Mouse (Mus musculus) limb, embryonic 10.5 days (tissue): ENCODE measurements around the gene Il10ra. TPM values are rescaled to one million over a fixed set of nuclear protein-coding genes. Genes with fewer than 3 reads are reported as not detected.

Source experiments
- DNase-seq: peaks from one replicate; pipeline ENCODE4 v3.0.0-alpha.2; 2017; ENCODE audit warnings: low spot score
- H3K27ac ChIP-seq: fragments of 300-500 bp; sonication (generic); 2 replicates; pipeline ENCODE4 v1.5.1; 2016; ENCODE audit warnings: mild to moderate bottlenecking
- H3K27me3 ChIP-seq: fragments of 300-500 bp; sonication (generic); 2 replicates; pipeline ENCODE4 v1.6.1; 2016; ENCODE audit warnings: low read depth, mild to moderate bottlenecking; ENCODE audit not compliant: poor library complexity, severe bottlenecking
- H3K36me3 ChIP-seq: fragments of 300-500 bp; sonication (generic); 2 replicates; pipeline ENCODE4 v1.6.1; 2016; ENCODE audit warnings: mild to moderate bottlenecking, moderate library complexity
- H3K4me1 ChIP-seq: fragments of 300-500 bp; sonication (generic); 2 replicates; pipeline ENCODE4 v1.6.1; 2016
- H3K4me3 ChIP-seq: fragments of 300-500 bp; sonication (generic); 2 replicates; pipeline ENCODE4 v1.5.1; 2016; ENCODE audit warnings: mild to moderate bottlenecking, moderate library complexity
- H3K9me3 ChIP-seq: fragments of 300-500 bp; sonication (generic); replicated peaks from 2 replicates; pipeline ENCODE4 v1.6.1; 2016; ENCODE audit warnings: mild to moderate bottlenecking
- WGBS: fragments of 180-500 bp; shearing (Covaris S2); methylation state at CpG from one replicate; pipeline ENCODE4 v1.1.7; 2016; 5-methylcytosine and 5-hydroxymethylcytosine counted together
- polyA plus RNA-seq: library from polyadenylated mRNA; unstranded; fragments of >200 nt; fragmentation: Nextera tagmentation; extraction: Ambion mirVana; gene quantifications from 2 replicates; pipeline ENCODE4 v1.2.1, GENCODE M21; 2016

Gene Il10ra
- polyA plus RNA-seq, result 0.26 TPM in 2 replicates

DNA sequence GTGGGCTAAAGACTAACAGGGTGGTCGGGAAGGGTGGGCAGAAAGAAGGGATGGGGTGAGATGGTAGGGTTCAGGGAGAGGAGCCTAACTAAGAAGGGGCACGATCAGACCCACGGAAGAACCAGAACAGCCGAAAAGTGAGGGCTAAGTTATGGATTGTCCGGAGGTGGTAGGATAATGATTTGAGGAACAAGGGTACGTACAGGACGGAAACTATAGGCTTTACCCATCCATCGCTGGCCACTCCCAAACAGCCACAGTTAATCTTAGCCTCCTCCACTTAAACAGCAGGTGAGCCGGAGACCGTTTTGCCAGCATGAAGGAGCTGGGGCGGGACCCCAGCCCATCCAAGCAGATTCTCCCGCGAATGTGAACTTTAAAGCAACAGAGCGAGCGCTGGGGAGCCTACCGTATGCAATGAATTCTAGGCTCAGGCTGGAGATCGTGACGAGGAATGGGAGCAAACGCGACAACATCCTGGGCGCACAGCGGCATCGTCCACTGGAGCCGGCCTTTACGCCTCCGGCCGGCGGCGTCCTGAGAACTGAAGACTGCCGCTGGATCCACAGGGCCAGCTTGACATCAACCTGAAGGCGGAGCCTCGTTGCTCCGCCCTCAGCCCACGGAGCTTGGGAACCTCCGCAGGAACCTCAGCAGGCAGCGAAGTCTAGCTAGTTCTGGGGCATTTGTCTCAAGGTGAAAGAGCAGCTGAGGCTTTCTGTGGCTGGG, at the start of gene Il10ra:
Gene Il10ra (minus strand): TSS at position 553 of the 729 bp plus-strand sequence.
- peaks cover 64% of the 10 kb centered on the region for H3K27me3 ChIP-seq
- no peaks in the 10 kb centered on the region for H3K36me3 ChIP-seq
- H3K9me3 ChIP-seq, result no peaks in the 10 kb centered on the region
- WGBS, result 7% methylated on average over 36 of the region's 36 CpGs
- peak within 1 kb of the TSS; percentile 52 for H3K4me3 ChIP-seq
- DNase-seq, result peak; percentile 54
- peaks cover 11% of the 10 kb centered on the region for H3K4me1 ChIP-seq
- no peak within 1 kb of the TSS for H3K27ac ChIP-seq

DNA sequence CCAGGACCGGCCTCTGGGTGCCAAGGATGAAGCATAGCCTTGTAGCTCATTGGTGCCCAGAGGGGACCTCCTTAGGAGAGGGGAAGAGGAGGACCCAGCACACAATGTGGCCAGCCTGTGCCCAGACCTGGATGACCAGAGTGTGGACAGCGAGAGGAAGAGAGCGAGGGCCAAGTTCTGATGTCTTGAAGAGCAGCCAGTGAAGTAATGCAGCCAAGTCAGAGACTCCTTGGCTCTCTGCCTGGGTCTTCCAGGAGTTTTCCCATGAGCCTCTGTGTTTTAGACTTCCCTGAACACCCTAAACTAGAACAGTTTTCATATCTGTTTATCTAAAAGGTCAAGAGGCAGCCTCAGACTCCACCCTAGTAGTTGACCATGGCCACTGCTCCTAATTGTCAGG, 48.7 kb upstream of the Il10ra start:
- Histone ChIP-seq H3K27ac (no peak overlapping the region), H3K4me1 (no peaks in the 10 kb centered on the region), H3K27me3 (peaks cover 39% of the 10 kb centered on the region), H3K4me3 (no peak overlapping the region), H3K36me3 (no peaks in the 10 kb centered on the region), H3K9me3 (no peaks in the 10 kb centered on the region)
- DNase-seq, result no peak
- whole genome bisulfite sequencing, result 86% methylated on average over 3 of the region's 3 CpGs

DNA sequence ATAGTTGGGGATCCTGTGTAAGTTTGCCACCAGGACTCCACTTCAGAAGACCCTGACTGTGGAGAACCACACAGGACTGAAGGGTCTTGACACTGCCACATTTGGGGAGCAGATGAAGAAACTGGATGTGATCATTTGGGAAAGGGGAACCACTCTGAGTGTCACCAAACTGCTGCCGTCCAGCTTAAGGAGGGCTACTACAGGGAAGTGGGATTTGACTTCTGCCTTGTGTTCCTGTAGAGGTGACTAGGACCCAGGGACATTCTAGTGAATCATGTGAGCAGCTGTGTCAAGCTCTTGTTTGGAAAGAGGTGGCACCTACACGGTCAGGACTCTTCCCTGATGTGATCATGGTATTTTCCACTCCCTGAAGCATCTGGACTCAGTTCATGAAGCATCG, 45.0 kb upstream of the Il10ra start:
- no peaks in the 10 kb centered on the region for H3K4me1 ChIP-seq
- H3K27me3 ChIP-seq, result peaks cover 27% of the 10 kb centered on the region
- no peak for DNase-seq
- H3K27ac ChIP-seq, result no peak overlapping the region
- H3K4me3 ChIP-seq, result no peak overlapping the region
- H3K9me3 ChIP-seq, result no peaks in the 10 kb centered on the region
- H3K36me3 ChIP-seq, result no peaks in the 10 kb centered on the region
- 84% methylated on average over 3 of the region's 3 CpGs for WGBS

DNA sequence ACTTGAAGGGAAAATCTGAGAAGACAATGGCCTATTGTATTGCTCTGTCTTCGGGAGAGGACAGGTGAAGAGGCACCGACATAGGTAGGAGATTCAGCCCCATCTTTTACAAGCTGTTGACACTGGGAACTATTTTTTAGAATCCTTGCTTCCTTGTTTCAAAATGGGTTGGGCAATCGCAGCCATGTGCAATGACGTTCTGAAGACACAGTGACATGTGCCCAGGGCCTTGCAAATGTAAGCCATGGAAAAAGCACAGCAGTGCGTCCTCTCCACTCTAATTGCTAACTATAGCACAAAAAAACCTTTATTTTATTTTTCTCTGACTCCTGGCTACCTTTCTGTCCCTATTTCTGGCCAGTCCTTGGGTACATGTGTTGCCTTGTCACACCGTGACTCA, 42.9 kb upstream of the Il10ra start:
- Histone ChIP-seq H3K27me3 (peaks cover 8% of the 10 kb centered on the region; the same call in 1 of the 2 replicates), H3K4me1 (no peaks in the 10 kb centered on the region), H3K4me3 (no peak overlapping the region), H3K9me3 (no peaks in the 10 kb centered on the region), H3K36me3 (no peaks in the 10 kb centered on the region), H3K27ac (no peak overlapping the region)
- no peak for DNase-seq
- 92% methylated on average over 6 of the region's 6 CpGs for WGBS

DNA sequence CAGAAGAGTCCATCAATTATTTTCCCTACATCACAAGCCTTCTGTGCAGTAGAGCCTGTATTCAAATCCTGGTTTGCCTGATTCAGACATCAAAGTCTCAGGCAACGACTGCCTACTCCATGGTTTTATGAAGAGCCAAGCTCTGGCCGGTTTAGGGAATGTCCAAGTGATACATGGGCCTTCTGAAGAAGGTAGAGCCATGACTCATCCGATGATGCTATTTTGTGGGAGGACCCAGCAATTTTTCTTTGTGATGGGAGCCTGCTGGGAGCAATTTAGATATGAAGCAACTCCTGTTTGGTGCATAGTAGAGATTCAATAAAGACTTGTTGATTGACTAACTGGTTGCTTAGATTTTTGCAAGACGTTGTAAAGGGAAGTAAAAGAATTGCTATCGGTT, 39.6 kb upstream of the Il10ra start:
- 84% methylated on average over 5 of the region's 5 CpGs for WGBS
- Histone ChIP-seq H3K4me1 (no peaks in the 10 kb centered on the region), H3K4me3 (no peak overlapping the region), H3K27ac (no peak overlapping the region), H3K9me3 (no peaks in the 10 kb centered on the region), H3K27me3 (no peaks in the 10 kb centered on the region), H3K36me3 (no peaks in the 10 kb centered on the region)
- no peak for DNase-seq

DNA sequence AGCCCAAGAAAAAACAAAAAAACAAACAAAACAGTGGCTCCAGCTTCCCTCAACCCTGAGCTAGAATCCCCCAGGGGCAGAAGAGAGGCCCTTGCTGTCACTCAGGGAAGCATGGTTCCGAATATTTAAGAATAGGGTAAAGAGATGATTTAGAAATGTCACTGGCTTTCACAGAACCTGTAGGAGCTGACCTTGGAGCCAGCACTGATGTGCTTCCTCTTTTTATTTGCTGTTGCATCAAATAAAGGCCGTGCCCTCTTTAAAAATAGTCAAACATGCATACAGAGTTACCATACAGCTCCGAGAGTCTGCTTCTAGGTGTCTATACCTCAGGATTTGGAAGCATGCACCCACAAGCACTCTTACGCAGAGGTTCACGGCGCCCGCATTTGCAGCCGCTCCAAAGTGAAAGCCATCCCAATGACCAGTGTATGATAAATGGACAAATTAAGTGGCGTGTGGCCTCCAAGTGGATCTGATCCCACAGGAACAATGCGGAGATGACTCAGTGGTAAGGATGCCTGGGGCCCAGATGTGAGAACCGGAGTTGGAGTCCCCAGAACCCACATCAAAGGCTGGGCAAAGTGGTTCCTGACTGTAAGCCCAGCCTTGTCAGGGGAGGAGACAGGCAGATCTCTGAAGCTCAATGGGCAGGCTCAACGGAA, 37.9 kb upstream of the Il10ra start:
- H3K27ac ChIP-seq, result no peak overlapping the region
- DNase-seq, result no peak
- H3K4me3 ChIP-seq, result no peak overlapping the region
- H3K9me3 ChIP-seq, result no peaks in the 10 kb centered on the region
- WGBS, result 86% methylated on average over 12 of the region's 12 CpGs
- no peaks in the 10 kb centered on the region for H3K4me1 ChIP-seq
- H3K27me3 ChIP-seq, result no peaks in the 10 kb centered on the region
- no peaks in the 10 kb centered on the region for H3K36me3 ChIP-seq

DNA sequence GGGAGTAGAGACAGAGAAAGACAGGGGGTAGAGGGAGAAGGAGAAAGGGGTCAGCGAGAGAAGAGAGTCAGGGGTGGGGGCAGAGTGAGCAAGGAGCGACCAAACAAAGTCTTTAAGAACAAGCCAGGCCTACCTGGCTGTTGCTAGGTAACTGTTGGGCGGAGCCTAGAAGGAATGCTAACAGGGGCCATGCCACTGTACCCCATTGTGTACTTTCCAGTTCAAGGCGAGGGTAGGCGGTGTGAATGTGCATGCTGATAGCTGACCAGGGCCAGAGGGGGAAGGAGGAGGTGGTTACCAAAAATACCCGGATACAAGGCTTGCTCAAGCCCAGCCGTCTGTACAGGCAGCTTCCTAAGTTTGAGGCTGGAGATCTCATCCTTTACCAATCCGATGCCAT, 32.8 kb upstream of the Il10ra start:
- H3K27ac ChIP-seq, result no peak overlapping the region
- 94% methylated on average over 8 of the region's 8 CpGs for WGBS
- DNase-seq, result no peak
- no peaks in the 10 kb centered on the region for H3K36me3 ChIP-seq
- H3K9me3 ChIP-seq, result no peaks in the 10 kb centered on the region
- no peaks in the 10 kb centered on the region for H3K27me3 ChIP-seq
- no peak overlapping the region for H3K4me3 ChIP-seq
- peaks cover 5% of the 10 kb centered on the region for H3K4me1 ChIP-seq

DNA sequence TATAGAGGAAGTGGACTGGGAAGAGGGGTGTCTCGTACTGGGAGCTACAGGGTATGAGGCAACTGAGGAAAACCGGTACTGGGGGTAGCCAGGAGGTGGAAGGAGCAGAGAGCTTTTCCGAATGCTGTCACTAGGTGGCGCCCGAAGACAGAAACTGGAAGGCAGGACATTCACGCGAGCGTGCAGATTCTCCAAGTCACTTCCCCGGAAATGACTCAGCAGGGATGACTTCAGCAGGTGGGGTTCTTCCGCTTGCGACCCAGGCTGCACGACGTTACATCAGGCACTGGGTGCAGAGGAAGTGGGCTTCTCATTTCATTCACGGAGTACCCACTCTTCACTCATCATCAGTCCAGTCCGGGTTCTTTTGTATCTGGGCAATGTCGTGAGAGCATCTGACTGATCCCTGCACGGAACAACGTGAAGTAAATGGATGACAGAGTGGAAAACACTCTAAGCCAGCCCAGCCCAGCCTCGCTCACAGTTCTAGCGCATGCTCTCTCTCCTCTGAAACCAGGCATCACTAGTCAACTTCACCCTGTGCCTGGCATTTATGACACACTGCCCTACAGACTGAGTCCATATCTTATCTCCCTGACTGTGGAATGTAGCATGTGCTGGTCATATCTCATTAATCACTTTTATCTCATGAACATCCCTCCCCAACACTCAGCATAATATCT, 31.6 kb upstream of the Il10ra start:
- Histone ChIP-seq H3K4me1 (peaks cover 5% of the 10 kb centered on the region), H3K27ac (peak overlapping the region; percentile 61; the same call in 1 of the 2 replicates), H3K4me3 (peak overlapping the region; percentile 43), H3K27me3 (no peaks in the 10 kb centered on the region), H3K9me3 (no peaks in the 10 kb centered on the region), H3K36me3 (no peaks in the 10 kb centered on the region)
- DNase-seq, result peak; percentile 92
- WGBS, result 24% methylated on average over 20 of the region's 20 CpGs

DNA sequence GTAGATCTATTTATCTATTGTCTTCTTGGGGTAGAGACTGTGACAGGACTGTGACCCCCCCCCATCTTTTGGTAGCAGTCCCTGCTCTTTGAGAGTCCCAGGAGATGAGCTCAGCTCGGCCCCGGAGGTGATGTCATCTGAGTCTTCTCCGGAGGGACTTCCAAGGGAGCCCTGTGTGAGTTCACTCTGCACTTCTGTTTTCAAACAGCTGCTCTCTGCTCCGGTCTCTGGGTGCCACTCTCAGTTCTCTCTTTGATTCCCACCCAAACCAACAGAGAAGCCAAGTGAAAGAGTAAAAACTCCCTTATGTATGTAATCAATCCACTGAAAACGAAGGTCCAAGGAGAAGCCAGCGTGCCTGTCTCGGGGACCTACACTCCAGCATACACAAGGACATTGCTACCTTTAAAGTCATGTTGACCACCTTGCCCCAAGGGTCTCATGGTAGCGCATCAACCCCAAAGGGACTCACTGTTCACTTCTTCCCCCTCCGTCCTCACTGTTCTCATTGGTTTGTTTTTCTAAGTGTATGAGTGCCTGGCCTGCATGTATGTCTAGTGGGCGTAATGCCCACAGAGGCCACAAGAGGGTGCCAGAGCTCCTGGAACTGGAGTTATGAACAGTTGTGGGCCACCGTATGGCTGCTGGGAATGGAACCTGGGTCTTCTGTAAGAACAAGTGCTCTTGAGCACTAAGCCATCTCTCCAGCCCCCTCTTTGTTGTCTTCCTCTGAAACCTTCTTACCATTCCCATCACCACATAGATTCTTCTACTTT, 30.5 kb upstream of the Il10ra start:
- WGBS, result 78% methylated on average over 11 of the region's 11 CpGs
- Histone ChIP-seq H3K27me3 (no peaks in the 10 kb centered on the region), H3K36me3 (no peaks in the 10 kb centered on the region), H3K4me3 (no peak overlapping the region), H3K9me3 (no peaks in the 10 kb centered on the region), H3K4me1 (peaks cover 5% of the 10 kb centered on the region), H3K27ac (no peak overlapping the region)
- peak; percentile 71 for DNase-seq

DNA sequence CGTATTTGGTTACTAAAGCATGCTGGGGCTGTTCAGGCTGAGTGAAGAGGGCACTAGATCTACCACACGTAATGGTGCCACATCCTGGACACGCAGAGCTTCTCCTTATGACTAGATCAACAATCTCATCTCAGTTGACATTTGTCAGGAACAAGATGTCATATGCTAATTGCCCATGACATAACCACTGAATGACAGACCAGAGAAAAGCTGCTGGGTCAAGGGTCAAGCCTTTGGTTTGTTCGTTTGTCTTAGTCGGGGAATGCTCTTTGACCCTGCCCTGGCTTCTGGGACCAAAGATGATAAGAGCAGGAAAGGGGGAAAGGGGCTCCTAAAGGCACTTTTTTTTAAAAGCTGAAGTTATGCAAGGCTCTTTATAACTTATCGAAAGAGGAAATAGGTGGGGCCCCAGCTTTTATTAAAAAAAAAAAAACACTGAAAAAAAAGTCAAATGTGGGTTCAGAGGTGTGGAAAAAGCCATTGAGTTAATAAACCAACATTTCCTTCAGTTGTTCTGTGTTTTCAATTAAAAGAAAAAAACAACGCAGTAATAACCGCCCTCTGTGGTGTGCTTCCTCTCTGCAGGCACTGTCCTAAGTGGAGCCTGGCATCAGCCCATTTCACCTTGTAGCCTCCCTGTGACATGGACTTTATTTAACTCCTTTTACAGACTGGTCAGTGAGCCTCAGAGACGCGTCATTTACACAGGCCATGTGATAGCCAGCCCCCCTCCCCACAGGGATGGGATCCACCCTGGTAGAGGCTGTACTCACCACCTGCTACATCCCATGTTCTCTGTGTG, 25.5 kb upstream of the Il10ra start:
- no peak overlapping the region for H3K4me3 ChIP-seq
- WGBS, result 53% methylated on average over 10 of the region's 10 CpGs
- no peak overlapping the region for H3K27ac ChIP-seq
- no peaks in the 10 kb centered on the region for H3K36me3 ChIP-seq
- no peaks in the 10 kb centered on the region for H3K27me3 ChIP-seq
- no peaks in the 10 kb centered on the region for H3K4me1 ChIP-seq
- DNase-seq, result no peak
- H3K9me3 ChIP-seq, result no peaks in the 10 kb centered on the region

DNA sequence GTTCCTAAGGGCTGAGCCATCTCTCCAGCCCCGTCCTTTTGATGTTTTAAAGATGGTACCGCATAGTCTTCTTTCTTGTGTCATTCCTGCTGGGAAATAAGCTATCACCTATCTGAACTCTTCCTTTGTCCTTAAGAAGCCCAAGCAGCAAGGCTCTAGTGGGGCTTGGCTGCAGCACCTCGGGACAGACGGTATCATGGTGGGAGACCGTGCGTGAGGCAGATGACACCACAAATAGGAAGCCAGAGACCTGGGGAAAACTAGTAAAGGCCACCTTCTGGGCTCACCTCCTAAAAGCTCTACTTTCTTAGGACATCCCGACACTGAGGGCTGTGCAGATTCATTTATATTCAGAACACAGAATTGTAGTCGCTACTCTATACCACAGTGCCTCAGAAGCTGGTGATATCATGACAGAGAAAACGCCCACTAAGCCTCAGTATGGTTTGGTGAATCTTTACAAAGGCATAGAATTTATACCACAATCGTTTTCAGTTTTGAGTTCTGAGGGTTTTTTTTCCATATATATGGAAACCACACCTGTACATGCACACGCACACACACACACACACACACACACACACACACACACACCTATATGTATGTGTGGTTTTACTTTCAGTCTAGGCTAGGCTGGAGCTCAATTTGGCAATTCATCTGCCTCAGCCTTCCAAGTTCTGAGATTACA, 22.7 kb upstream of the Il10ra start:
- H3K9me3 ChIP-seq, result no peaks in the 10 kb centered on the region
- no peak for DNase-seq
- no peaks in the 10 kb centered on the region for H3K27me3 ChIP-seq
- no peaks in the 10 kb centered on the region for H3K36me3 ChIP-seq
- WGBS, result 89% methylated on average over 11 of the region's 11 CpGs
- no peak overlapping the region for H3K27ac ChIP-seq
- no peaks in the 10 kb centered on the region for H3K4me1 ChIP-seq
- H3K4me3 ChIP-seq, result no peak overlapping the region

DNA sequence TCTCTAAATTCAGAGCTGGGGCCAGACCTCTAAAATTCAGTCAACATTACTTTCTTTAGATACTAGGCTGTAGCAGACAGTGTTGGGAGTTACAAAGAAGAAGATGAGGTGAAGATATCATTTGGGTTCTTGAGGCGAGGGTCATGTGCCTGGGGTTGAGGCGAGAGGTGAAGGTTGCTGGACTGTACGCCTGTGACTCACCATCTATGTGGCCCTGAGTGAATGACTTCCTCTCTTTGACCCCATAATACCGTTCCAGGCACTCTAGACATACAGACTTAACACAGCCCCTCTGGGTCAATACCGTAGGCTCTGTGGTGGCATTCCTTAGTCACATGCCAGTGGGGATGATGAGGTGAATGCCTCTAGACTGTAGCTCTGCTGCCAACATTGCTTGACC, 13.5 kb upstream of the Il10ra start:
- H3K4me3 ChIP-seq, result no peak overlapping the region
- no peaks in the 10 kb centered on the region for H3K9me3 ChIP-seq
- WGBS, result 88% methylated on average over 5 of the region's 5 CpGs
- no peak for DNase-seq
- no peaks in the 10 kb centered on the region for H3K4me1 ChIP-seq
- H3K36me3 ChIP-seq, result no peaks in the 10 kb centered on the region
- no peak overlapping the region for H3K27ac ChIP-seq
- no peaks in the 10 kb centered on the region for H3K27me3 ChIP-seq
